18 mouse cellular contexts compared by ENCODE assay signal in the genomic region with DNA sequence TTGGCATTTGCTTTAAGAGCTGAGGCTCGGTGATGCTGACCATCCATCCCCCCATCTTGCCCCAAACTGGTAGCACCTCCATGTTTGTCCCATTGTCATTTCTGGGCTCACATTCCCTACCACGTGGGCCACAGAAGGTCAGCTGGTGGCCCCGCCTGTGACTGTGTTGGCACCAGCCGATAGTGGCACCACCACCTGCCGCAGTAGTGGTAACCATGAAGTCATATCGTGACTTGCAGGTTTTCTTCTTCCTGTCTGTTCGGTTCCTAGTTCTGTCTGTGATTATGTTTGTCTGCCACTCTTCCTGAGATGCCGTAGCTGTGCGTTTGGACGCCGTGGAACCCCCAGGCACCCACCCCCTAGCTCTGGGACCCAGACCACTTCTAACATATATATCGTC.
DNase-seq lines count a peak whose midpoint lies in the region; ATAC-seq lines count a peak whose summit lies in the region.
"Had no signal": no experiment of that assay in that cellular context is flagged by ENCODE, and none has a peak within 500 bp of the region (broad histone marks: within the 10 kb centered on the region; RNA-seq: fewer than 3 reads in every experiment).

No protein-coding gene starts in this region.

- 90% methylated on average over 12 of the region's 12 CpGs for WGBS in kidney, embryonic 14.5 days
- 90% methylated on average over 12 of the region's 12 CpGs for WGBS in hindbrain, embryonic 16.5 days

- H3K27me3 ChIP-seq in kidney, embryonic 14.5 days (ENCODE audit: control insufficient read depth, insufficient read depth, low read length), result no peaks in the 10 kb centered on the region; the same call in 1 of the 2 replicates
- H3K27me3 ChIP-seq in hindbrain, embryonic 16.5 days (replicated peaks; ENCODE audit: control insufficient read depth, insufficient read depth, low read length), result peaks cover 11% of the 10 kb centered on the region; the same call in 1 of the 2 replicates

- 0 out of 2 replicates have a peak, but pooled peaks have one; percentile 9 for ATAC-seq in kidney, embryonic 14.5 days (ENCODE audit: low FRiP score, low TSS enrichment)
- ATAC-seq in granulocyte monocyte progenitor cell, adult 5-6 weeks (replicated peaks; ENCODE audit: poor library complexity, severe bottlenecking), result peak; percentile 56
- peak; percentile 70 for ATAC-seq in megakaryocyte progenitor cell, adult 5-6 weeks (replicated peaks; ENCODE audit: poor library complexity)
- ATAC-seq in hindbrain, embryonic 16.5 days, result no peak

- H3K4me2 ChIP-seq in kidney, embryonic 14.5 days (replicated peaks; ENCODE audit: low read depth, low read length), result no peak overlapping the region
- H3K4me2 ChIP-seq in hindbrain, embryonic 16.5 days (ENCODE audit: low read length), result no peak overlapping the region
- H3K4me2 ChIP-seq: liver, embryonic 15.5 days had no signal

- H3K27ac ChIP-seq in kidney, embryonic 14.5 days (ENCODE audit: low read depth, low read length), result no peak overlapping the region
- H3K27ac ChIP-seq in hindbrain, embryonic 16.5 days (ENCODE audit: low read depth, low read length), result no peak overlapping the region
- H3K27ac ChIP-seq: forebrain, embryonic 13.5 days; heart, embryonic 10.5 days; heart, embryonic 15.5 days; hindbrain, embryonic 13.5 days; kidney, postnatal 0 days; limb, embryonic 12.5 days; liver, embryonic 15.5 days; midbrain, embryonic 13.5 days; neural tube, embryonic 12.5 days; stomach, postnatal 0 days had no signal

- no peaks in the 10 kb centered on the region for H3K9me3 ChIP-seq in kidney, embryonic 14.5 days (ENCODE audit: control insufficient read depth, low read length)
- H3K9me3 ChIP-seq in hindbrain, embryonic 16.5 days (ENCODE audit: control insufficient read depth, low read length), result no peaks in the 10 kb centered on the region
- H3K9me3 ChIP-seq: forebrain, embryonic 13.5 days; heart, embryonic 10.5 days; heart, embryonic 15.5 days; limb, embryonic 12.5 days; liver, embryonic 15.5 days; midbrain, embryonic 13.5 days; neural tube, embryonic 12.5 days had no signal

- H3K4me1 ChIP-seq in kidney, embryonic 14.5 days (ENCODE audit: control insufficient read depth, insufficient read depth, low read length), result no peaks in the 10 kb centered on the region
- no peaks in the 10 kb centered on the region for H3K4me1 ChIP-seq in hindbrain, embryonic 16.5 days (ENCODE audit: control insufficient read depth, insufficient read depth, low read depth, low read length)
- H3K4me1 ChIP-seq: forebrain, embryonic 13.5 days; hindbrain, embryonic 13.5 days; liver, embryonic 15.5 days; midbrain, embryonic 13.5 days; neural tube, embryonic 12.5 days had no signal

- no peak overlapping the region for H3K4me3 ChIP-seq in kidney, embryonic 14.5 days (ENCODE audit: low read length)
- H3K4me3 ChIP-seq in hindbrain, embryonic 16.5 days (ENCODE audit: low read length), result no peak overlapping the region
- H3K4me3 ChIP-seq: liver, embryonic 15.5 days had no signal

- no peak for DNase-seq in kidney, adult 11 months
- DNase-seq in cerebellum, postnatal 25 days, result no peak
- no peak for DNase-seq in urinary bladder, adult 18-20 months (ENCODE audit: low spot score in 2 of 2)

- no peaks in the 10 kb centered on the region for H3K36me3 ChIP-seq in kidney, embryonic 14.5 days (ENCODE audit: control insufficient read depth, insufficient read depth, low read length)
- no peaks in the 10 kb centered on the region for H3K36me3 ChIP-seq in hindbrain, embryonic 16.5 days (ENCODE audit: control insufficient read depth, insufficient read depth, low read length)
- H3K36me3 ChIP-seq: heart, embryonic 10.5 days; heart, embryonic 15.5 days; hindbrain, embryonic 13.5 days; limb, embryonic 12.5 days; liver, embryonic 15.5 days; midbrain, embryonic 13.5 days; neural tube, embryonic 12.5 days had no signal

- no peak overlapping the region for H3K9ac ChIP-seq in kidney, embryonic 14.5 days (ENCODE audit: low read depth, low read length)
- no peak overlapping the region for H3K9ac ChIP-seq in hindbrain, embryonic 16.5 days (ENCODE audit: low read depth, low read length)
- H3K9ac ChIP-seq: forebrain, embryonic 13.5 days; heart, embryonic 15.5 days; hindbrain, embryonic 13.5 days; limb, embryonic 12.5 days; liver, embryonic 15.5 days; lung, embryonic 14.5 days; midbrain, embryonic 13.5 days; neural tube, embryonic 12.5 days had no signal
